Mouse (Mus musculus) testis, adult 2 months (tissue): ENCODE measurements around the gene Zdhhc14.

Experiments used
- CTCF ChIP-seq: fragments of 200-500 bp; IDR thresholded peaks from 2 replicates; pipeline ENCODE4 v1.5.1; 2012; ENCODE audit warnings: low read depth, mild to moderate bottlenecking, inconsistent platforms, low read length, moderate library complexity; ENCODE audit not compliant: control insufficient read depth, insufficient read depth, insufficient replicate concordance
- POLR2A ChIP-seq: fragments of 200-500 bp; IDR thresholded peaks from 2 replicates; pipeline ENCODE4 v1.6.1; 2012; ENCODE audit warnings: low read depth, mild to moderate bottlenecking, inconsistent platforms, low read length, moderate library complexity; ENCODE audit not compliant: control insufficient read depth

DNA sequence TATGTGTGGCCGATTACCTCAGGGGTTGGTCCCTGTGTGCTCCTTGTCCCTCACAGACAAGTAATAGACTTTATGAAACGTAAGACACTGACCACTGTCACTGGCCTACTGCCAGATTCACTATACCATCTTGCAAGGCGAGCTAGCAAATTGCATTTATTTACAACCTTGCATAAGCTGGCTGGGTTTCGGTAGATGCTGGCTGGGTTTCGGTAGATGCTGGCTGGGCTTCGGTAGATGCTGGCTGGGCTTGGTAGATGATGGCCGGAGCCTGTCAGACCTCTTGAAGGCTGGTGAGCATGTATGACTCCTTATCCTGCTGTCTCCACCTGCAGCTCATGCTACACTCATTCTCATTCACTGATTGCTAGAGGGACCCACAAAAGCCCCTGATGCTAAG lies 200.9 kb downstream of the Zdhhc14 start:
- TF ChIP-seq CTCF (no peak), POLR2A (no peak)
